Mouse (Mus musculus) left cerebral cortex, adult 8-10 months (tissue): Measurements from ENCODE around the gene Slc35a3. TPM values are rescaled to one million over a fixed set of nuclear protein-coding genes. Genes with fewer than 3 reads are reported as not detected.
"Not testable (repeated sequence)": the region's sequence is repeated elsewhere in the genome, so short reads cannot be mapped to it uniquely, and the experiment has no call there.

Experiments
- DNase-seq, 2 experiments: peaks; one replicate each; pipeline ENCODE4 v3.0.0; 2022; ENCODE audit warnings: low spot score in 2 of 2
- total RNA-seq, 4 experiments: library from RNA; stranded (reverse); gene quantifications; 2 replicates each; pipeline ENCODE4 v1.2.4; 2022

The Slc35a3 gene
- total RNA-seq, 4 experiments from 2014 or later, result 14.2 to 17.0 (median 15.5) TPM

GRCm38 (mm10) chr3:116701601-116702000, 11.0 kb downstream of the Slc35a3 start:
- DNase-seq, result no peak

GRCm38 (mm10) chr3:116698786-116699185, 13.8 kb downstream of the Slc35a3 start:
- no peak for DNase-seq

- no peak for DNase-seq
Measured at GRCm38 (mm10) chr3:116695666-116695985, 17.0 kb downstream of the Slc35a3 start.

- no peak for DNase-seq
Measured at GRCm38 (mm10) chr3:116694955-116695665, 17.5 kb downstream of the Slc35a3 start.

- no peak for DNase-seq
Measured at GRCm38 (mm10) chr3:116694312-116694711, 18.3 kb downstream of the Slc35a3 start.

GRCm38 (mm10) chr3:116681160-116681559, 31.5 kb downstream of the Slc35a3 start, which contains the start of gene Gm43191:
Gene Gm43191, minus strand, starts transcription at chr3:116681260.
- DNase-seq, result no peak

- DNase-seq, result not testable (repeated sequence)
Measured at GRCm38 (mm10) chr3:116664281-116664680, 48.4 kb downstream of the Slc35a3 start.

- DNase-seq, result peak; percentile 96
Measured at GRCm38 (mm10) chr3:116662463-116662863, 50.2 kb downstream of the Slc35a3 start, which contains the start of gene Mfsd14a. Gene Mfsd14a, minus strand, starts transcription at chr3:116662677.

GRCm38 (mm10) chr3:116661870-116662414, 50.7 kb downstream of the Slc35a3 start:
- peak in 1 of 2 experiments; percentile 37 for DNase-seq

GRCm38 (mm10) chr3:116661288-116661869, 51.3 kb downstream of the Slc35a3 start:
- DNase-seq, result no peak

GRCm38 (mm10) chr3:116659856-116660430, 52.7 kb downstream of the Slc35a3 start:
- DNase-seq, result no peak

- no peak for DNase-seq
Measured at GRCm38 (mm10) chr3:116658928-116659565, 53.6 kb downstream of the Slc35a3 start.

- DNase-seq, result no peak
Measured at GRCm38 (mm10) chr3:116656184-116656965, 56.3 kb downstream of the Slc35a3 start.

- peak in 1 of 2 experiments; percentile 2 for DNase-seq
Measured at GRCm38 (mm10) chr3:116654051-116654450, 58.6 kb downstream of the Slc35a3 start.

GRCm38 (mm10) chr3:116653278-116653945, 59.2 kb downstream of the Slc35a3 start:
- DNase-seq, result peak in 1 of 2 experiments; percentile 3

GRCm38 (mm10) chr3:116652033-116652446, 60.6 kb downstream of the Slc35a3 start:
- DNase-seq, result peak in 1 of 2 experiments; percentile 8

GRCm38 (mm10) chr3:116650698-116651097, 61.9 kb downstream of the Slc35a3 start:
- no peak for DNase-seq

GRCm38 (mm10) chr3:116648805-116649204, 63.8 kb downstream of the Slc35a3 start:
- DNase-seq, result no peak

- DNase-seq, result no peak
Measured at GRCm38 (mm10) chr3:116646387-116646786, 66.2 kb downstream of the Slc35a3 start.

- no peak for DNase-seq
Measured at GRCm38 (mm10) chr3:116642373-116642772, 70.3 kb downstream of the Slc35a3 start.
